Mouse (Mus musculus) cerebellum, postnatal 36 days (tissue): ENCODE measurements around the gene Sgsm1.
A peak's percentile ranks its signal among the peaks of the same experiment; 100 is the strongest.

ENCODE experiments used
- DNase-seq, 2 experiments: peaks; one replicate each; pipeline ENCODE4 v3.0.0; 2021 to 2022; ENCODE audit warnings: mixed read lengths in 2 of 2

The Sgsm1 gene

GRCm38 (mm10) chr5:113309491-113310376, 852 bp downstream of the Sgsm1 start:
- peak in 1 of 2 experiments; percentile 32 for DNase-seq

- DNase-seq: peak in 1 of 2 experiments; percentile 53
These were observed 3.7 kb downstream of the Sgsm1 start for GRCm38 (mm10) chr5:113306750-113307477.

GRCm38 (mm10) chr5:113304527-113304926, 6.1 kb downstream of the Sgsm1 start:
- DNase-seq: no peak

- DNase-seq: peak in 1 of 2 experiments; percentile 23
These were observed 8.7 kb downstream of the Sgsm1 start for GRCm38 (mm10) chr5:113301841-113302240.

- DNase-seq: no peak
These were observed 10.3 kb downstream of the Sgsm1 start for GRCm38 (mm10) chr5:113300148-113300889.

GRCm38 (mm10) chr5:113299433-113299832, 11.2 kb downstream of the Sgsm1 start:
- DNase-seq: peak; percentile 54

GRCm38 (mm10) chr5:113298826-113299225, 11.8 kb downstream of the Sgsm1 start:
- DNase-seq: peak in 1 of 2 experiments; percentile 44

- no peak for DNase-seq
These were observed 12.5 kb downstream of the Sgsm1 start for GRCm38 (mm10) chr5:113298040-113298439.

GRCm38 (mm10) chr5:113295791-113296190, 14.8 kb downstream of the Sgsm1 start:
- peak; percentile 40 to 43 for DNase-seq

GRCm38 (mm10) chr5:113294575-113294974, 16.0 kb downstream of the Sgsm1 start:
- DNase-seq: no peak

GRCm38 (mm10) chr5:113293446-113293845, 17.1 kb downstream of the Sgsm1 start:
- peak; percentile 59 to 63 for DNase-seq

- DNase-seq: peak; percentile 39 to 49
These were observed 17.8 kb downstream of the Sgsm1 start for GRCm38 (mm10) chr5:113292832-113293231.

GRCm38 (mm10) chr5:113292179-113292578, 18.4 kb downstream of the Sgsm1 start:
- peak in 1 of 2 experiments; percentile 20 for DNase-seq

GRCm38 (mm10) chr5:113291125-113291524, 19.5 kb downstream of the Sgsm1 start:
- peak; percentile 77 to 78 for DNase-seq

- DNase-seq: peak in 1 of 2 experiments; percentile 19
These were observed 20.4 kb downstream of the Sgsm1 start for GRCm38 (mm10) chr5:113290149-113290548.

GRCm38 (mm10) chr5:113288490-113288889, 22.1 kb downstream of the Sgsm1 start:
- DNase-seq: peak; percentile 36 to 43

GRCm38 (mm10) chr5:113287762-113288161, 22.8 kb downstream of the Sgsm1 start:
- no peak for DNase-seq

- peak; percentile 91 to 93 for DNase-seq
These were observed 23.7 kb downstream of the Sgsm1 start for GRCm38 (mm10) chr5:113286591-113287520.

GRCm38 (mm10) chr5:113286048-113286447, 24.5 kb downstream of the Sgsm1 start:
- DNase-seq: no peak

- DNase-seq: no peak
These were observed 25.0 kb downstream of the Sgsm1 start for GRCm38 (mm10) chr5:113285541-113285940.

- DNase-seq: no peak
These were observed 26.9 kb downstream of the Sgsm1 start for GRCm38 (mm10) chr5:113283726-113284125.

GRCm38 (mm10) chr5:113281557-113281956, 29.0 kb downstream of the Sgsm1 start:
- no peak for DNase-seq
